Mouse (Mus musculus) liver, embryonic 11.5 days (tissue): ENCODE data around the gene Vps8. TPM values are rescaled to one million over a fixed set of nuclear protein-coding genes. Genes with fewer than 3 reads are reported as not detected.

ENCODE experiments used
- polyA plus RNA-seq: library from polyadenylated mRNA; unstranded; fragments of >200 nt; fragmentation: Nextera tagmentation; extraction: Ambion mirVana; gene quantifications from 2 replicates; pipeline ENCODE4 v1.2.1, GENCODE M21; 2014

Gene Vps8
- polyA plus RNA-seq, 1 experiment from 2014 or later, result 15.9 TPM

Other genes starting within 250 kb of the Vps8 start
- gene Ephb3, start 218.4 kb upstream of the Vps8 start, polyA plus RNA-seq, result 6.0 and 6.6 TPM in 2 replicates